ENCODE assay signal across 1 mouse cellular context in the genomic region with DNA sequence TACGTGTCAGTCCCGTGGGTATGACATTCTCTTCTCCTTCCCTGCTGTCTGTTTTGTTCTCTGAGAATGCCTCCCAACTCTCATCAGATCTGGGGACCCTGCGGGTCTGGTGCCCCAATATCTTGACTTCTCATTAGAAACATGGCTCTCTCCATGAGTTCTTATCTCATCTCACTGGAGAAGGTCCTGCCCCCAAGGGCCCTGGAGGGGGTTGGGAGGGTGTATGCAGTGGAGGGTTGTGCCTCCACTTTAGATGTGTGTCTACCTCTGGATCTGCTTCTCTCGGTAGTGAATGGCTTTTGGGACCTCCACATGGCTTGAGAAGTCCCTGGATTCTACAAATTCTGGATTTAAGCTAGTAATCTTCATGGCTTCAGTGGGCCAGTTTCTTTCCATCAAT.
TF ChIP-seq lines count a peak whose summit lies in the region.

No protein-coding gene starts in this region.

TF ChIP-seq in MEL, 35 proteins besides CTCF, POLR2A, EP300 and RAD21 (continued from another document):
- TF ChIP-seq ZNF384 (IDR thresholded peaks at IDR 0.05; ENCODE audit: low read depth, low read length) (no peak), GATA1 (IDR thresholded peaks at IDR 0.05; ENCODE audit: low read depth, low read length) (no peak), E2F4 (IDR thresholded peaks at IDR 0.05; ENCODE audit: borderline replicate concordance, low read depth, low read length) (no peak), ZC3H11A (IDR thresholded peaks at IDR 0.05; ENCODE audit: low read depth, low read length) (no peak), USF2 (IDR thresholded peaks at IDR 0.05; ENCODE audit: borderline replicate concordance in 1 of 2, insufficient read depth in 1 of 2, low read depth in 1 of 2, low read length in 2 of 2) (no peak), TCF12 (IDR thresholded peaks at IDR 0.05; ENCODE audit: low read depth, low read length) (no peak), MYC (IDR thresholded peaks at IDR 0.05; ENCODE audit: low read depth, low read length) (no peak), NRF1 (IDR thresholded peaks at IDR 0.05; ENCODE audit: insufficient read depth, low read depth, low read length, poor library complexity, severe bottlenecking) (no peak), ZKSCAN1 (IDR thresholded peaks at IDR 0.05; ENCODE audit: low read depth, low read length) (no peak), HCFC1 (IDR thresholded peaks at IDR 0.05; ENCODE audit: low read depth, low read length) (no peak)
